Mouse (Mus musculus): ENCODE data around the gene Gpr3. TPM values are rescaled to one million over a fixed set of nuclear protein-coding genes. Genes with fewer than 3 reads are reported as not detected.

Gene Gpr3
- polyA plus RNA-seq, 1 experiment, result 0.21 TPM

DNA sequence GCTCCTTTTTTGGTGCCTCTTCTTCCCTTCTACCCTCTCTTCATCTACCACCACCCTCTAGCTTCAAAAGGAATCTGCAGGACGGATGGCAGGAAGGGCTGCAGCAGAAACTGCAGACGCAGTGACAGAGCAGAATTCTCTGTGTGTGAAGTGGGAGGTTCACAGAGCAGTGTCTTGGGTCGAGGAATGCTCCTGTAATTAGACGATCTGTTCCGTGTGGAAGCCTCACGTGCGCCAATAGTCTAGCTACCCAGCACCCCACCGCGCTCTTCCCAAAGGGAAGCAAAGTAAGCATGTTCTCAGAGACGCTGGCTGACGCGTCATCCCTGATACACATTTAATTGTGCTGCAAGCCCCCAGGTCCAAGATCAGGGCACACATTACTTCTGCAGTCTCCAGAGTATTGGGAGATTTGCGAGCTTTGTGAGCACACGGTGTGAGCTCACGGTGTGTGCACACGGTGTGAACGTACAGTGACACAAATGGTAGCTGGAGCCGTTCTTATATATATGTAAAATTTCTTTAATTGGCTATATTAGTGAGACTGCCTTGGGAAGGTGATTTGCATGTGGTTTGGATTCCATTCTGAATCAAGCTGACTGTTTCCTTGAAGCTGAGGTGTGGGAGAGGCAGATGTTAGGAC, 35.5 kb downstream of the Gpr3 start:
- no peak for DNase-seq (ENCODE audit: low read depth, low spot score)
- WGBS, result 76% methylated on average over 18 of the region's 18 CpGs

GRCm38 (mm10) chr4:133175998-133176760, 36.2 kb downstream of the Gpr3 start:
- DNase-seq (ENCODE audit: low read depth, low spot score), result no peak
- WGBS, result 44% methylated on average over 14 of the region's 14 CpGs

- WGBS, result 27% methylated on average over 7 of the region's 7 CpGs
- no peak for DNase-seq (ENCODE audit: low read depth, low spot score)
Observed at GRCm38 (mm10) chr4:133175274-133175673, 37.1 kb downstream of the Gpr3 start.

DNA sequence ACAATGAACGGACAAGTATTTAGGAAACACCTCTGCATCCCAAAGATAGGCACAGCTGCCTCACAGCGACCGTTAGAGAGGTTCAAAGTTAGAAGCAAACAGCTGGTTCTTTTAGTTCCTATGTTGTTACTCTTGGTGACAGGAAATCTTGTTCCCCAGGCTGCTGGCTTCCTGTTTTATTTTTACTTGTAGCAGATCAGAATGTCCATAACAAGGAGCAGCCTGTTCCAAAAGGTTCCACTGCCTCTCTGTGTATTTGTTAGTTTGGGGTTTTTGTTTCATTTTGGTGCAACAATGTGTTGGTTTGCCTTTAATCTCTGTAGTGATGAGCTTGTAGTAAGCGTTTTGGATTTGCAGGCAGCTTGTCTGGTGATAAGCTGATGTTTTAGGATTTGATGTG, 38.0 kb downstream of the Gpr3 start:
- 24% methylated on average over 4 of the region's 4 CpGs for WGBS
- DNase-seq (ENCODE audit: low read depth, low spot score), result no peak

GRCm38 (mm10) chr4:133172451-133172850, 39.9 kb downstream of the Gpr3 start:
- WGBS, result 32% methylated on average over 4 of the region's 4 CpGs
- no peak for DNase-seq (ENCODE audit: low read depth, low spot score)

- DNase-seq (ENCODE audit: low read depth, low spot score), result no peak
Observed at GRCm38 (mm10) chr4:133170616-133171015, 41.7 kb downstream of the Gpr3 start.

DNA sequence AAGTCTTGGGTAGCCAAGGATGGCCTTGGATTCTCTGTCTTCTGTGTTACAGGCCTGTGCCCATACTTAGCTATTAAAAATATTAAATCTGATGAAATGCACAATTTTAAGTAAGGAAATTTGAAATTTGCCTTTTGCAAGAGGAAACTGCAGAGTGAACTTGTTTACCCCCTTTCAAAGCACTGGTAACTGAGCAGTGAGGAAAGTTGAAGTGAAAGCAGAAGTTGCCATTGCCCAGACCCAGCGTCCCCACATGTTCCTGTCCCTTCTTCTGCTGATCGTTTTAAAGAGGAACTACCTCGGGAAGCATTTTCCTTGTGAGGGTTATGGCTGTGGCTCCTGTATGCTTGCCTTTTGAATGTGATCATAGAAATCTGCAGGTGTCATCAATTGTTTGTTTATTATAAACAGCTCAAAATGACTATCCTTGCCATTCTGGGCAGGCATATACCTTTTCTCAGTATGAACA, 42.2 kb downstream of the Gpr3 start:
- WGBS, result 21% methylated on average over 3 of the region's 3 CpGs
- no peak for DNase-seq (ENCODE audit: low read depth, low spot score)

DNA sequence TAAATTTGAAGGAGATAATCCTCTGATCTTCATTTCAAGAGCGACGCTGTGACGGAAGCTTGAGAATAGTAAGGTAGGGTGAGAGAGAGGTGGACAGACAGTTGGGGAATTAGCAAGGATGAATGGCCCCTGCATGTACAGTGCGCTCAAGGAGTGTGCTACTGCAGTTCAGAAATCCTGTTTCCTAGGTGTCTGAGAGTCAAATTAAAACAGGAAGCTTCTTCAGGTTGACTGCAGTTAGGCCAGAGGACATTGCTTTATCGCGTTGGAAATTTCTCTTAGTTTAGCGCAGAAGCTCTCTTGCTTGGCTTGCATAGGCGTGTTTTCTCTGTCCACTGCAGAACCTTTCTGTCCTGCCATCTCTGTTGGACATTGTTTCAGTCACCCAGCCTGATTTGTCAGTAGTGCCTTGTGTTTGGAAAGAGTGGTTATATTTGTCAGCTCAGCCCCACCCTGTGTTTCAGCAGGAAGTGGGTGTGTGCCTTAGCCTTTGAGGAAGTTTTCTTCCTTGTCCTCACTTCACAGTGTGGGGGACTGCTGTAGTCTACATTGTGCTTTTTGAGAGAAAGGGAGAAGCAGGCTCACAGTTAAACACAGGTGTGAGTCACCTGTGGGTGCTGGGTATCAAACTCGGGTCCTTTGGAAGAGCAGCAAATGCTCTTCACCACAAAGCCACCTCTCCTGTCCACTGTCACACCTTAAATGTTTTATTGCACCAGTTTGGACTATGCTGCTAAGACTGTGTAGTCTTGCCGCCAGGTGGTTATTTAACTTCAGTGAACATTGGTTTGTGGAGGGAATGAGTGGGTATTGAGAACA, 42.9 kb downstream of the Gpr3 start:
- peak; percentile 87 for DNase-seq (ENCODE audit: low read depth, low spot score)
- 21% methylated on average over 10 of the region's 10 CpGs for WGBS

DNA sequence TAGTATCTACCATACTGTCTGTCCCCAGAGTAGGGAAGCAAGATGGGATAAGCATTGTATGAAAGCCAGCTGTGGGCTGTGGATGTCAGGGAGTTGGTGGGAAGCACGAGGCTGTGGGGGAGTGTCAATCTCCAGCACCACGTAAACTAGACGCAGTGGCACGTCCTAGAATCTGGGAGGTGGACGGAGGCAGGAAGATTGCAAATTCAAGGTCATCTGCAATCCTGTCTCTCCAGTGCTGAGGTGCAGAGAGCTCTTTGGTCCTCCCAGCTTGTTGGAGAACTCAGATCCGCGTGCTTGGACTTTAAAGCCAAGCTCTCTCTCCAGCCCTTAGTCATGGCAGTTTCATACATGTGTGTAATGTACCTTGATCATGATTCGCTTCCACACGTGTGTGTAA, 45.6 kb downstream of the Gpr3 start:
- no peak for DNase-seq (ENCODE audit: low read depth, low spot score)
- WGBS, result 68% methylated on average over 9 of the region's 9 CpGs

DNA sequence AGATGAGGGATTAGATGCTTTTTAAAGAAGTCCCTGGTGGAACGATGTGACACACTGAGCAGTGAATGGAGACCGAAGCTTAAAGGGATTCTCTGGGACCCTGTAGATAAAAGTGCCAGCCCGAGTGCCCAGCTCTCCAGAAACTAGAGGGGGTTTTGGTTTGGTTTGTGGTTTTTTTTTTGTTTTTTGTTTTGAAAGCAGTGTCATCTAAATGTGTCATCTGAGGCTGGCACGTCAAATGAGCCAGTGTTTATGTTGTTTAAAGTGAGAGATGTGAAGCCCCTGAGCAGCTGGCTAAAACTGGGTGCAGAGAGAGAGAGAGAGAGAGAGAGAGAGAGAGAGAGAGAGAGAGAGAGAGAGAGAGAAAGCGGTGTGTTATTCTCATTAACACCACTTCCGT, 50.1 kb downstream of the Gpr3 start:
- WGBS, result 71% methylated on average over 6 of the region's 6 CpGs
- DNase-seq (ENCODE audit: low read depth, low spot score), result no peak

DNA sequence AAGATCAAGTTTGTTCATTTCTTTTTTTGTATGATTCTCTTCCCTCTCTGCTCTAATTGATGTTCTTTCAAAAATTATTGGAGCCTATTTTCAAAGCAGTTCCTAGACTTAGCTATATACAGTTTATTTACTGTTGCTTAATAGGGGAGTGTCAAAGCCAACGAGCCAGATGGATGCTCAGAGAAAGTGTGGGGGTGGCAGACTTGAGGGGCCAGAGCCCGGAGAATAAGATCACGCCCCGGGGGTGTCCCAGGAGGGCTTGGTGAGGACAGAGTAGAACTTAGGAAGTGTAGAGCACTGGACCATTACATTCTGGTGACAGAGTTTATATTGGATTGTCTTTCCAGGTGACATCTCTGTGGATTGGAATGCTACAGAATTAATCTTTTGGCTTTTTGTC, 51.5 kb downstream of the Gpr3 start:
- no peak for DNase-seq (ENCODE audit: low read depth, low spot score)
- 47% methylated on average over 4 of the region's 4 CpGs for WGBS

GRCm38 (mm10) chr4:133160211-133160610, 52.1 kb downstream of the Gpr3 start:
- no peak for DNase-seq (ENCODE audit: low read depth, low spot score)
- WGBS, result 84% methylated on average over 8 of the region's 8 CpGs

- 77% methylated on average over 4 of the region's 4 CpGs for WGBS
- no peak for DNase-seq (ENCODE audit: low read depth, low spot score)
Observed at GRCm38 (mm10) chr4:133159646-133160045, 52.7 kb downstream of the Gpr3 start.

Other genes with a start within 250 kb of the Gpr3 start
- 4.9 and 5.5 TPM in 2 replicates for gene Fgr, start 238.4 kb downstream of the Gpr3 start, polyA plus RNA-seq (2012; rRNA removed)
- gene Ahdc1, start 201.3 kb downstream of the Gpr3 start, polyA plus RNA-seq (2012; rRNA removed), result 9.5 and 9.8 TPM in 2 replicates
- 43.5 and 66.0 TPM in 2 replicates for gene Wasf2, start 82.0 kb downstream of the Gpr3 start, polyA plus RNA-seq (2012; rRNA removed)
- 0.38 and 0.77 TPM in 2 replicates for gene Cd164l2, start 405 bp downstream of the Gpr3 start, polyA plus RNA-seq (2012; rRNA removed)
- gene Map3k6, start 28.3 kb upstream of the Gpr3 start, polyA plus RNA-seq (2012; rRNA removed), result 42.8 and 65.0 TPM in 2 replicates
- gene Sytl1, start 50.6 kb upstream of the Gpr3 start, polyA plus RNA-seq (2012; rRNA removed), result 14.4 and 15.2 TPM in 2 replicates
- 91.8 and 95.3 TPM in 2 replicates for gene Tmem222, start 65.3 kb upstream of the Gpr3 start, polyA plus RNA-seq (2012; rRNA removed)
- gene Wdtc1, start 140.9 kb upstream of the Gpr3 start, polyA plus RNA-seq (2012; rRNA removed), result 41.7 and 51.0 TPM in 2 replicates
- 32.5 and 42.8 TPM in 2 replicates for gene Slc9a1, start 157.2 kb upstream of the Gpr3 start, polyA plus RNA-seq (2012; rRNA removed)